Mouse (Mus musculus) mesoderm, embryonic 11.5 days (tissue): ENCODE measurements at regions not wholly inside any gene's neighbourhood (a gene's known extent, or its start where the extent isn't known, plus 50 kb on each side); places are given as distances from the start of the nearest gene placed in this dataset.
A peak's percentile ranks its signal among the peaks of the same experiment; 100 is the strongest.
"Not testable (repeated sequence)": the region's sequence is repeated elsewhere in the genome, so short reads cannot be mapped to it uniquely, and the experiment has no call there.

Experiments used
- DNase-seq: peaks from one replicate; pipeline ENCODE4 v3.0.0-alpha.2; 2012; ENCODE audit warnings: low read depth, low spot score

DNA sequence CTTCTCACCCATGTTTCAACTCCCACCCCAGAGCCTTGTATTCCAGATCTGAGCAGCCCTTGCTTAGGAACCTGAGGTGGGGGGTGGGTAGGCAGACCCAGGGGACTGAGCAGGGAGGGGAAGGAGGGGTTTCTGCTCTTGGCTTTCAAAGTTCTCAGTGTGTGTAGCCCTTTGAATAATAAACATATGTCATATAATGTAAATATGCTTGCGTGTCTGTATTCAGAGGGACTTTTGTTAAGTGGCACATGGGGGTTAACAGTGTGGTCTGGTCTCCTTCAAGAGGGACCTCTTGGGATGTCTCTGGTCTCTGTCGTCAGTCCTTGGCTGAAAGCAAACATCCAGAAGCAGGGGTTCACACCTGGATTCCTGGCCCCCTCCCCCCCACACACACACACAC lies 149.1 kb upstream of the Rtl1 start:
- DNase-seq: peak; percentile 15

DNA sequence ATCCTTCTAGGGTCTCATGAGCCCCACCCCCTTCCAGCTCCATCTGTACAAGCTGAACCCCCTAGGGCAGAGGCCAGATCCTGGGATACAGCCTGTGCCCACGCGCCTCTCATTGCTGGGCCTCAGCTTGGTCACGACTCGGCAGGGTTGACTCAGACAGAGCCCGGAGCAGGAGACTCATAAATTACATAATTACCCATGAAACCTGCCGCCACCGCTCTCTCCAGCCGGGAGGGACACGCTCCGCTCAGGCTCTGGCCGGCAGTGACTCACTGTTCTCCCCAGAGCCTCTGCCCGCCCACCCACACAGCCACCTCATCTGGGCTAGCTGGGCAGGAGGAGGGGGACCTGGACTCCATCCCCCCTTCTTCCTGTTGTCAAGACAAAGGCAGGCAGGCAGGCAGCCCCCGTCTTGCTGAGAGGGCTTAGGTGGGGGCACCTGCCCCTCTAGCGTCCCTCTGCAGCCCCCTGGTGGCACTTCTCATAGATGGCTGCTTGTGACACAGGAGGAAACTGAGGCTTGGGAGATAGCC lies 149.6 kb upstream of the Rtl1 start:
- DNase-seq: peak; percentile 87

GRCm38 (mm10) chr12:109754986-109755385 lies 154.9 kb upstream of the Rtl1 start:
- no peak for DNase-seq

DNA sequence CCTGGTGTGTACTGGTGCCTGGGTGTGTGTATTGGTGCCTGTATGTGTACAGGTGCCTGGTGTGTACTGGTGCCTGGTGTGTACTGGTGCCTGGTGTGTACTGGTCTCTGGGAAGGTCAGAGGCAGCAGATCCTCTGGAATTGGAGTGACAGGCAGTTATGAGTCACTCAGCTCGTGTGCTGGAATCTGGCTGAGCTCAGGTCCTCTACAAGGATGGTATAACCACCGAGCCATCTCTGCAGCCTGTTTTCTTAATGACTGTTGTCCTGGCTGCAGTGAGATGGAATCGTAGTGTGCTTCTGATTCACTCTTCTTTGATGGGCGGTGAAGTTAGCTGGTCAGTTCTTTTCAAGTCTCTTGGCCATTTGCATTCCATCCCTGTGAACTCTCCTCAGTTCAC lies 164.2 kb upstream of the Rtl1 start:
- no peak for DNase-seq

DNA sequence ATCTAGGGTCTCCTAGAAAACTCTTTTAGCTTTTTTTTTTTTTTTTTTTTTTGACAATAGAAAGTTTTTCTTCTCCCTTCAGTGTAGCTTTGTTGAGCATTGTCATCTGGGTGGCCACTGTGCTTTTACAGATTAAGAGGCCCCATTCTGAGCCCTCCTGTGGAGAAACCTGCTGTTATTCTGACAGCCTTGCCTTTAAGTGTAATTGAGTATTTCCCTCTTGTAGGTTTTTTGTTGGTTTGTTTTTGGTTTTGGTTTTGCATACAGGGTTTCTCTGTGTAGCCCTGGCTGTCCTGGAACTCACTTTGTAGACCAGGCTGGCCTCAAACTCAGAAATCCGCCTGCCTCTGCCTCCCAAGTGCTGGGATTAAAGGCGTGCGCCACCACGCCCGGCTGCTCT lies 166.5 kb upstream of the Rtl1 start:
- DNase-seq: not testable (repeated sequence)

GRCm38 (mm10) chr12:109772543-109772942 lies 172.4 kb upstream of the Rtl1 start:
- no peak for DNase-seq

DNA sequence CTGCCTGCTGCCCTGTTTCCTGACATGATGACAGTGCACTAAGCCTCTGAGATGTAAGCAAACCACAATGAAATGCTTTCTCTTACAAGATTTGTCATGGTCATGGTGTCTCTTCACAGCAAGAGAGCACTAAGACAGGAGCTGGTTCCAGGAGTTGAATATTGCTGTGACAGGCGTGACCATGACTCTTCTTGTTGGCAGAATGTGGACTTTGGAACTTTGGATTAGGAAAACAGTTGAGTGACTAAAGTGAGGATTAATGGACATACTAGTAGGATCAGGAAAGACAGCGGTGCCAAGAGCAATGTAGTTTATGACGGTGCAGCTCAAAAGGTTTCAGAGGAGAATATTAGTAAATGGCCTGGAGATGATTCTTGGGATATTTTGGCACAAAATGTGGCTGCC lies 173.8 kb upstream of the Rtl1 start:
- no peak for DNase-seq

GRCm38 (mm10) chr12:109798846-109799245 lies 198.7 kb upstream of the Rtl1 start:
- no peak for DNase-seq

- DNase-seq: no peak
Measured at GRCm38 (mm10) chr12:109799395-109799794, 199.3 kb upstream of the Rtl1 start.

- DNase-seq: no peak
Measured at GRCm38 (mm10) chr12:109827241-109827915, 227.2 kb upstream of the Rtl1 start.

- DNase-seq: peak; percentile 65
Measured at GRCm38 (mm10) chr12:109830303-109831020, 230.3 kb upstream of the Rtl1 start.

GRCm38 (mm10) chr12:109832964-109833363 lies 232.8 kb upstream of the Rtl1 start:
- no peak for DNase-seq

GRCm38 (mm10) chr12:109836521-109836920 lies 236.4 kb upstream of the Rtl1 start:
- DNase-seq: peak; percentile 59

- no peak for DNase-seq
Measured at GRCm38 (mm10) chr12:109839126-109839587, 239.0 kb upstream of the Rtl1 start.

DNA sequence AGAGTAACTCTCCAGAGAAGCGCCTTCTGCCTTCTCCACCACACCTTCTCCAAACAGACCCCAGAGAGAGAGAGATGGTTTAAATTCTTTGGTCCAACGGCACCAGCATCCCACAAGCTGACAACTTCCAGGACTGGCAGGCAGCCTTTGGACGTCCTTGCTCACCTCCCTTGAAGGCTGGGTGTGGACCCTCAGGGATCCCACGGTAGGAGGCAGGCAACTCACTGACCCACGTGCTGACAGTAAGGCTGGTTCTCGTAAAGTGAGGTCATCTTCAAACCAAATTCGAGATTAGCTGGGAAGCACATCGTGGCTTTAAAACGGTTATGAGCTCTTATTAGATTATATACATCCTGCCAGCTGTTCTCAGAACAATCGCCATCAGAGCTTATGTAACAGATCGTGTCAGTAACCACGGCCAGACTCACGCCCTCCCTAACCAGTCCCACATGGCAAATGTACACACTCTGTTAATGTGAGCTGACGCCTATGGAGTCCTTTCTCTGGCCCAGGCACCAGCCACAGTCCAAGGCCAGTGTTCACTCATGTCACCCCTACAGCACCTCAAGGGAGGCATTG lies 239.9 kb upstream of the Rtl1 start:
- no peak for DNase-seq

- no peak for DNase-seq
Measured at GRCm38 (mm10) chr12:109844723-109845601, 244.8 kb upstream of the Rtl1 start.

GRCm38 (mm10) chr12:109845602-109845906 lies 245.4 kb upstream of the Rtl1 start:
- no peak for DNase-seq

DNA sequence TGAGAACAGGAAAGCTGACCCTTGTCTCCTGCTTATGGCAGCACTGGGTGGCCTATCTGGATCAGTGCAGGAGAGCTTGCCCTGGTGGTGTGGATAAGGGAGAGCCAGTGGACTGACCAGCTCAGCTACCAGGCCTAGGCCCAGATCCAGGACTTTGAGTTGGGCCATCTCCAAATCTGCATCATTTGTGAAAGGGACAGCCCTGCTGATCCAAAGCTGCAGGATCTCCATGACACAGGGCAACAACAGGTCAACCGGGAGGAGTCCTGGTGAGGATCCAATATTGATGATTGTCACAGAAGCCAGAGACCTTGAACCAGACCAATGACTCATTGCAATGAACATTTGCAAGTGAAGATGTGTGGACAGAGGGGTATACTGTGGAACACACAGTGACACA lies 256.2 kb upstream of the Rtl1 start:
- DNase-seq: no peak

DNA sequence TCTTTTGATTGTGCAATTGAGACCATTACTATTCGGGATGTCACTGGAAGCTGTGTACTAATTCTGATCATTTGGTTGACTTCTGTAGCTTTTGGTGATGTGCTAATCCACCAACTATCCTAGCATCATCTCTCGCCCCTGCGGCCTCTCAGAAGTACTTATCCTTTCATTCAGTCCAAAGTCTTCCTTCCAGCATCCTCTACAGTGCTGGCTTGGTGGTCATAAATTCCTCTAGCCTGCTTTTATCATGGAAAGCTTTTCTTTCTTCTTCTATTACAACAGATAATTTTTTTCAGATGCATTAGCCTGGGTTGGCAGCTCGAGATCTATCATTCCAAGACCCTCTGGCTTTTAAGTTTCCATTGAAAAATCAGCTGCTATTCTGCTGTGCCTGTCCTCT lies 257.6 kb upstream of the Rtl1 start:
- DNase-seq: peak; percentile 45

DNA sequence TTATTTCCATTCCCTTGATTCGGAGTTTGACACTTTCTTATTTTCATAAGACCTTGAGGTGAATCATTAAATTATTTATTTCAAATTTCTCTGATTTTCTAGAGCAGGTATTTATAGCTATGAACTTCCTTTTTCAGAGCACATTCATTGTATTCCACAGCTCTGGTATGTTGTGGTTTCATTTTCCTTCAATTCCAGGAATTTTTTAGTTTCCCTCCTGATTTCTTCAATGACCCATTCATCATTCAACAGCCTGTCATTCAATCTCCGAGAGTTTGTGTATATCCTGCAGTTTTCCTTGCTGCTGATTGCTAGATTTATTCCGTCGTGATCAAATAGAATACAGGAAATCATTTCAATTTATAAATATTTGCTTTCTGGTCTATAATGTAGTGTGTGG lies 264.7 kb upstream of the Rtl1 start:
- DNase-seq: no peak

- no peak for DNase-seq
Measured at GRCm38 (mm10) chr12:109871021-109871420, 270.9 kb upstream of the Rtl1 start.

DNA sequence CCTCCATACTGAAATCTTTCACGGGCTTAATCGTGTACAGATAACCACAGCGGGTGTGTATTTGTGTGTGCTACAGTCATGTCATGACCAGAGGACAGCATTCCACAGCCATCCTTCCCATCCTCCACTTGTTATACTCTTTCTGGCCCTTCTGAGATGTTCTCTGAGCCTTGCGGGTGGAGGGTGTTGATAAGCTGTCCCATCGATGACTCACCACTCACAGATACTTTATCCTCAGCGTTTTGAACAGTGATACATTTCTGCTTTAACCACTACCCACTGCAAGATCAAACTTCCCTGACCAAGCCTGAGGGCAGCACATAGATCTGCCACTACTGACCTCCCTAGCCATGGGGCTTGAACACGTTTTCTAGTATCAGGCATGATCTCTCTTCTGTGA lies 274.3 kb upstream of the Rtl1 start:
- no peak for DNase-seq
